Mouse (Mus musculus) olfactory bulb, adult 2 months (tissue): ENCODE measurements around the gene Arhgef2.

Source experiments
- CTCF ChIP-seq: fragments of 200-500 bp; IDR thresholded peaks from 2 replicates; pipeline ENCODE4 v1.5.1; 2012; ENCODE audit warnings: low read depth, mild to moderate bottlenecking, low read length, moderate library complexity; ENCODE audit not compliant: insufficient read depth
- POLR2A ChIP-seq: fragments of 200-500 bp; IDR thresholded peaks from 2 replicates; pipeline ENCODE4 v1.6.1; 2012; ENCODE audit warnings: mild to moderate bottlenecking, low read depth, low read length, moderate library complexity; ENCODE audit not compliant: insufficient read depth

GRCm38 (mm10) chr3:88563442-88563841 is 42.3 kb upstream of the Arhgef2 start:
- TF ChIP-seq CTCF = no peak
- no peak for TF ChIP-seq POLR2A
